Mouse (Mus musculus) C2C12 (cell line): ENCODE measurements around the gene Mrm2.

Experiments used
- CEBPB ChIP-seq: IDR thresholded peaks from one replicate; pipeline ENCODE4 v1.6.1; 2011; ENCODE audit warnings: low read depth, mild to moderate bottlenecking, control low read depth, moderate library complexity
- CTCF ChIP-seq: IDR thresholded peaks from one replicate; pipeline ENCODE4 v1.5.1; 2011; ENCODE audit not compliant: control insufficient read depth, insufficient read depth, insufficient read length
- MAX ChIP-seq: IDR thresholded peaks from one replicate; pipeline ENCODE4 v1.6.1; 2011; ENCODE audit warnings: mild to moderate bottlenecking, control low read depth
- MYOG ChIP-seq: IDR thresholded peaks from one replicate; pipeline ENCODE4 v1.6.1; 2011; ENCODE audit not compliant: control insufficient read depth, insufficient read length; ENCODE audit errors: extremely low read depth
- USF1 ChIP-seq: IDR thresholded peaks from one replicate; pipeline ENCODE4 v1.6.1; 2011; ENCODE audit warnings: low read depth, mild to moderate bottlenecking, control low read depth, moderate library complexity

DNA sequence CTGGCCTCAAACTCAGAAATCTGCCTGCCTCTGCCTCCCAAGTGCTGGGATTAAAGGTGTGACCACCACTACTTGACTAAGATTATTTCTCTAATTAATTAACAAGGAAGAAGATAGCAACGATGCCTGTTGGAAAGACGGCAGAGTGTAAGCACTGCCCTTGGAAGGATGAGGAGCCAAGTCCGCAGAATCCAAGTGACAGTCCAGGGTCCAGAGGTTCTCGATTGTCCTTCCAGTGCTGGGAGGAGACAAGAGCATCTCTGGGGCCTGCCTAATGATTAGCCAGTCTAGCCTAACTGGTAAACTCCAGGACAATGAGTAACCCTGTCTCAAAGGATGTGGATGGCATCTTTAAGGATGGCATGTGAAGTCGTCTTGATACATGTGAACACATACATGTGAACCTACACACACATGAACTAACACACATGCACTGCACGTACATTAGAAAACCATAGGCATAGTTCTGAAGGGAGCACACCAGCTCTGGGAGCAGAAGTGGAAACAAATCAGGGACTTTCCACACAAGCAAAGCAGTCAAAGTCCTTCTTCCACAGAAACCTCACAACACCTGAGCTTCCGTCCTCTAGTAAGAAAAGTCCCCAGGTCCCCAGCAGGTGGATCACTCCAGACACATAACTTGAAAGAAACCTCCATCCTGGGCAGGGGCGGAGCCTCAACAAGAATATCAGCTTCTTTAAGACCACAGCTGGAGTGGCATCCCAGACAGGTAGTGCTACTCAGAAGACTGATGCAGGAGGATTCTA is 19.2 kb upstream of the Mrm2 start:
- no peak for TF ChIP-seq CTCF
- TF ChIP-seq MYOG, result no peak
- no peak for TF ChIP-seq USF1
- TF ChIP-seq CEBPB, result no peak
- no peak for TF ChIP-seq MAX
